Mouse (Mus musculus): Measurements from ENCODE around the gene Pip5k1c. TPM values are rescaled to one million over a fixed set of nuclear protein-coding genes. Genes with fewer than 3 reads are reported as not detected.

Gene Pip5k1c
- polyA plus RNA-seq, 1 experiment from 2014 or later: 147 TPM

- H3K9me3 ChIP-seq (replicated peaks; ENCODE audit: control insufficient read depth, low read length, poor library complexity, severe bottlenecking): no peaks in the 10 kb centered on the region
- H3K4me1 ChIP-seq (ENCODE audit: control insufficient read depth, insufficient read depth, low read length): peaks cover 5% of the 10 kb centered on the region
- no peaks in the 10 kb centered on the region for H3K27me3 ChIP-seq (ENCODE audit: control insufficient read depth, insufficient read depth, low read depth, low read length)
- ATAC-seq: no peak
- H3K4me2 ChIP-seq (ENCODE audit: low read length): no peak overlapping the region
- no peak overlapping the region for H3K4me3 ChIP-seq (ENCODE audit: low read depth, low read length)
- H3K27ac ChIP-seq (ENCODE audit: low read length): no peak overlapping the region
- H3K36me3 ChIP-seq (ENCODE audit: control insufficient read depth, insufficient read depth, low read length): peaks cover 33% of the 10 kb centered on the region
- no peak overlapping the region for H3K9ac ChIP-seq (ENCODE audit: low read depth, low read length)
- WGBS: 25% methylated on average over 8 of the region's 9 CpGs
Measured at GRCm38 (mm10) chr10:81304597-81305238, 12.0 kb downstream of the Pip5k1c start.

DNA sequence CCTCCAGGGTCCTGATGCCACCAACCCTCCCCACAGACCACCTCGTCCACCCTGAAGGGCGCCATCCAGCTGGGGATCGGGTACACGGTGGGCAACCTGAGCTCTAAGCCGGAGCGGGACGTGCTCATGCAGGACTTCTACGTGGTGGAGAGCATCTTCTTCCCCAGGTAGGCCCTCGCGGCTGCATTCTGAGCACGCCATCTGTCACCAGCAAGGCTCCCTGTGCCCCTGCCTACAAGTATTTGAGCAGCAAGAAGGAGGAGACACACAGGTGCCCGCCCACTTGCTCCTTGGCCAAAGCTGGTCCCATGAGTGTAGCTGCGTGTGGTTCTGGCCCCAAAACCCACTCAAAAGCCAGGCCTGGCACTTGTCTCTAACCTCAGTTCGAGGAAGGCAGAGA lies 12.9 kb downstream of the Pip5k1c start:
- Histone ChIP-seq H3K9me3 (replicated peaks; ENCODE audit: control insufficient read depth, low read length, poor library complexity, severe bottlenecking) (no peaks in the 10 kb centered on the region), H3K4me1 (ENCODE audit: control insufficient read depth, insufficient read depth, low read length) (peaks cover 5% of the 10 kb centered on the region), H3K4me2 (ENCODE audit: low read length) (no peak overlapping the region), H3K36me3 (ENCODE audit: control insufficient read depth, insufficient read depth, low read length) (peaks cover 38% of the 10 kb centered on the region), H3K4me3 (ENCODE audit: low read depth, low read length) (no peak overlapping the region), H3K27ac (ENCODE audit: low read length) (no peak overlapping the region), H3K9ac (ENCODE audit: low read depth, low read length) (no peak overlapping the region), H3K27me3 (ENCODE audit: control insufficient read depth, insufficient read depth, low read depth, low read length) (no peaks in the 10 kb centered on the region)
- 93% methylated on average over 14 of the region's 14 CpGs for WGBS
- no peak for ATAC-seq

GRCm38 (mm10) chr10:81306173-81306668 lies 13.5 kb downstream of the Pip5k1c start:
- Histone ChIP-seq H3K36me3 (ENCODE audit: control insufficient read depth, insufficient read depth, low read length) (peaks cover 44% of the 10 kb centered on the region), H3K4me1 (ENCODE audit: control insufficient read depth, insufficient read depth, low read length) (peaks cover 5% of the 10 kb centered on the region), H3K9me3 (replicated peaks; ENCODE audit: control insufficient read depth, low read length, poor library complexity, severe bottlenecking) (no peaks in the 10 kb centered on the region), H3K9ac (ENCODE audit: low read depth, low read length) (no peak overlapping the region), H3K4me3 (ENCODE audit: low read depth, low read length) (no peak overlapping the region), H3K27ac (ENCODE audit: low read length) (no peak overlapping the region), H3K4me2 (ENCODE audit: low read length) (no peak overlapping the region), H3K27me3 (ENCODE audit: control insufficient read depth, insufficient read depth, low read depth, low read length) (no peaks in the 10 kb centered on the region)
- 96% methylated on average over 12 of the region's 12 CpGs for WGBS
- ATAC-seq: no peak

DNA sequence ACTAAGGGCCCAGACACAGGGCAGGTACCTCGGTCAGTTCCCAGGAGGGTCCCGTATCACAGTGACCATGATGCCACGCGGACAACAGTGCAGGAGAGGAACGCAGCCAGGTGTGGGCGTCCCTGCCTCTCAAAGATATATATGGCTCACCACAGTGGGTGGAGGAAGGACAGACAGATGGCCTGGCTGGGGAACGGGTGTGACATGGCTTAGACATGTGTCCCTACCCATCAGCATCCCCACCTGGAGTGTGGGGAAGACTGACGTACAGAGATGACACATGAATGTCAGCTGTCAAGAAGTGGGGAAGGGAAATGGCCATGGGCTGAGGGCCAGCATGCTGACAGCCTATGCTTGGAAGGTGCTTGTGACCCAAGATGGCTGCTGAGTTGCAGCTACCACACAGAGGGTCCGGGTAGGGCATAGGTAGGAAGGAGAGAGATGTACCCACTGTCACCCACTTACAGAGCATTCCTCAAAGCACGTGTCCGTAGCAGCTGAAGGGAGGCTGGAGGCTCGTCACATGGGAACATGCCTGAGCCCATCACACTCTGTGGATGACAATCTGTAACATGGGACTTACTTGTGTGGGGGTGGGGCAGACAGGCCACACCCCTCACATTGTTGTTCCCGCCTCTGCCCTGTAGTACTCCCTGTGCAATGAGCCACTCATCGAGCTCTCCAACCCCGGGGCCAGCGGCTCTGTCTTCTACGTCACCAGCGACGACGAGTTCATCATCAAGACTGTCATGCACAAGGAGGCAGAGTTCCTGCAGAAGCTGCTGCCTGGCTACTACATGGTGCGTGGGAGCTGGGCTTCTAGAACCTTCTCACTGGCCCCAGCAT lies 14.3 kb downstream of the Pip5k1c start:
- Histone ChIP-seq H3K4me1 (ENCODE audit: control insufficient read depth, insufficient read depth, low read length) (peaks cover 5% of the 10 kb centered on the region), H3K9me3 (replicated peaks; ENCODE audit: control insufficient read depth, low read length, poor library complexity, severe bottlenecking) (no peaks in the 10 kb centered on the region), H3K36me3 (ENCODE audit: control insufficient read depth, insufficient read depth, low read length) (peaks cover 50% of the 10 kb centered on the region), H3K4me2 (ENCODE audit: low read length) (no peak overlapping the region), H3K27ac (ENCODE audit: low read length) (no peak overlapping the region), H3K27me3 (ENCODE audit: control insufficient read depth, insufficient read depth, low read depth, low read length) (no peaks in the 10 kb centered on the region), H3K9ac (ENCODE audit: low read depth, low read length) (no peak overlapping the region), H3K4me3 (ENCODE audit: low read depth, low read length) (no peak overlapping the region)
- 93% methylated on average over 21 of the region's 21 CpGs for WGBS
- no peak for ATAC-seq

DNA sequence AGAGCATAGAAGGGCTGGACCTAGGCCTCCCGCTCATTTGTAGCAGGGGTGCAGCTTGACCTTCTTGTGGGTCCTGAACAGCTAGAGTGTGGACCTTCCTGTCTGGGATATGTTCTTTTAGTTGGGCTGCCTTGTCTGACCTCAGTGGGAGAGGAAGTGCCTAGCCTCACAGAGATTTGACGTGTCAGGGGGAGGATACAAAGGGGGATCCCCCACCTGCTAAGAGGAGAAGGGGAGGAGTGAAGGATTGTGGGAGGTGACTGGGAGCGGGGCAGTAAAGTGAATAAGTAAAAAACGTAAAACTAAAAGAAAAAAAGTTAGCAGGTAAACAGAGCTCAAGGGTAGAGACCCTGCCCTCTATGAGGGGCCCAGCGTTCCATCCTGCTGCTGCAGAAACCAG lies 16.8 kb downstream of the Pip5k1c start:
- ATAC-seq: no peak
- peaks cover 69% of the 10 kb centered on the region for H3K36me3 ChIP-seq (ENCODE audit: control insufficient read depth, insufficient read depth, low read length)
- no peak overlapping the region for H3K4me2 ChIP-seq (ENCODE audit: low read length)
- H3K27me3 ChIP-seq (ENCODE audit: control insufficient read depth, insufficient read depth, low read depth, low read length): no peaks in the 10 kb centered on the region
- 93% methylated on average over 5 of the region's 5 CpGs for WGBS
- H3K9me3 ChIP-seq (replicated peaks; ENCODE audit: control insufficient read depth, low read length, poor library complexity, severe bottlenecking): no peaks in the 10 kb centered on the region
- H3K4me3 ChIP-seq (ENCODE audit: low read depth, low read length): no peak overlapping the region
- no peak overlapping the region for H3K9ac ChIP-seq (ENCODE audit: low read depth, low read length)
- no peaks in the 10 kb centered on the region; the same call in 1 of the 2 replicates for H3K4me1 ChIP-seq (ENCODE audit: control insufficient read depth, insufficient read depth, low read length)
- no peak overlapping the region for H3K27ac ChIP-seq (ENCODE audit: low read length)

- Histone ChIP-seq H3K4me3 (ENCODE audit: low read depth, low read length) (no peak overlapping the region), H3K4me2 (ENCODE audit: low read length) (no peak overlapping the region), H3K27me3 (ENCODE audit: control insufficient read depth, insufficient read depth, low read depth, low read length) (no peaks in the 10 kb centered on the region), H3K36me3 (ENCODE audit: control insufficient read depth, insufficient read depth, low read length) (peaks cover 62% of the 10 kb centered on the region), H3K4me1 (ENCODE audit: control insufficient read depth, insufficient read depth, low read length) (no peaks in the 10 kb centered on the region), H3K9ac (ENCODE audit: low read depth, low read length) (no peak overlapping the region), H3K27ac (ENCODE audit: low read length) (no peak overlapping the region), H3K9me3 (replicated peaks; ENCODE audit: control insufficient read depth, low read length, poor library complexity, severe bottlenecking) (no peaks in the 10 kb centered on the region)
- 91% methylated on average over 13 of the region's 13 CpGs for WGBS
- no peak for ATAC-seq
Measured at GRCm38 (mm10) chr10:81313581-81313980, 20.8 kb downstream of the Pip5k1c start.

DNA sequence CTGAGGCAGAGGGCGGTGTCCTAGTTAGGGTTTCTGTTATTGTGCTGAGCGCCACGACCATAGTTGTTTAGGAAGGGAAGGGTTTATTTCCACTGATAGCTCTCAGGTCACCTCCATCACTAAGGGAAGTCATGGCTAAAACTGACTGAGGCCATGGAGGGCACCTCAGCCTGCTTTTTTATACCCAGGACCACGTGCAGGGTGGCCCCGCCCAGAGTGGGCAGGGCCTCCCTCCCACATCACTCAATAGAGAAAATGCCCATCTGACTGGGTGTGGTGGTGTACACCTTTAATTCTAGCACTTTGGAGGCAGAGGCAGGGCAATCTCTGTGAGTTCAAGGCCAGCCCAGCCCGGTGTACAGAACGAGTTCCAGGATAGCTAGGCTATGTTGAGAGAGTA lies 21.4 kb downstream of the Pip5k1c start:
- H3K9me3 ChIP-seq (replicated peaks; ENCODE audit: control insufficient read depth, low read length, poor library complexity, severe bottlenecking): no peaks in the 10 kb centered on the region
- H3K4me2 ChIP-seq (ENCODE audit: low read length): no peak overlapping the region
- 81% methylated on average over 7 of the region's 7 CpGs for WGBS
- peaks cover 3% of the 10 kb centered on the region for H3K4me1 ChIP-seq (ENCODE audit: control insufficient read depth, insufficient read depth, low read length)
- H3K36me3 ChIP-seq (ENCODE audit: control insufficient read depth, insufficient read depth, low read length): peaks cover 60% of the 10 kb centered on the region
- no peak for ATAC-seq
- no peak overlapping the region for H3K4me3 ChIP-seq (ENCODE audit: low read depth, low read length)
- H3K9ac ChIP-seq (ENCODE audit: low read depth, low read length): no peak overlapping the region
- no peak overlapping the region for H3K27ac ChIP-seq (ENCODE audit: low read length)
- H3K27me3 ChIP-seq (ENCODE audit: control insufficient read depth, insufficient read depth, low read depth, low read length): no peaks in the 10 kb centered on the region

GRCm38 (mm10) chr10:81315587-81315986 lies 22.8 kb downstream of the Pip5k1c start:
- no peaks in the 10 kb centered on the region for H3K9me3 ChIP-seq (replicated peaks; ENCODE audit: control insufficient read depth, low read length, poor library complexity, severe bottlenecking)
- peaks cover 11% of the 10 kb centered on the region for H3K4me1 ChIP-seq (ENCODE audit: control insufficient read depth, insufficient read depth, low read length)
- no peak overlapping the region for H3K9ac ChIP-seq (ENCODE audit: low read depth, low read length)
- H3K27ac ChIP-seq (ENCODE audit: low read length): no peak overlapping the region
- H3K4me3 ChIP-seq (ENCODE audit: low read depth, low read length): no peak overlapping the region
- no peak overlapping the region for H3K4me2 ChIP-seq (ENCODE audit: low read length)
- H3K36me3 ChIP-seq (ENCODE audit: control insufficient read depth, insufficient read depth, low read length): peaks cover 51% of the 10 kb centered on the region
- no peaks in the 10 kb centered on the region for H3K27me3 ChIP-seq (ENCODE audit: control insufficient read depth, insufficient read depth, low read depth, low read length)
- ATAC-seq: no peak
- 91% methylated on average over 16 of the region's 16 CpGs for WGBS
